Mouse (Mus musculus): ENCODE measurements at regions not wholly inside any gene's neighbourhood (a gene's known extent, or its start where the extent isn't known, plus 50 kb on each side); places are given as distances from the start of the nearest gene placed in this dataset.

DNA sequence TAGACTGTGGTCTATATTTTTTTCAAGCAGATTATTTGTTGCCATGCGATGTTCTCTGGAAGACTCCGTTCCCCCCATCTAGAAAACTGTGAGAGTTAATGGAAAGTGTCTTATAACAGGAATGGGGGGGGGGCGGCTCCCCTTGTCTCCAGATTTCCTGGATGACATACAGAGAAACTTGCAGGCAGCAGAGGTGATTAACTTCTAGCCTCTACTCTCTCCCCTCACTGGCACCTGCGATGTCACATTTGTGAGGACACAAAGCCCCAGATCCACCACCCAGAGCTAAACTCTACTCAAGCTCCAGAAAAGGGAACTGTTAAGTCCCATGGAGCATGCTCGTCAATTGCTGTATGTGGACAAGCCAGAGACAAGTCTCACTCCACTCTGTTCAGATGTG is 267.6 kb downstream of the Fam49a start:
- no peaks in the 10 kb centered on the region for H3K9me3 ChIP-seq (ENCODE audit: low read length)
- DNase-seq = no peak
- 84% methylated on average over 5 of the region's 5 CpGs for WGBS
- TF ChIP-seq CTCF (IDR thresholded peaks at IDR 0.05; ENCODE audit: low read depth) = no peak
- no peak overlapping the region for H3K4me2 ChIP-seq (ENCODE audit: low read depth)
- no peak for ATAC-seq
- H3K27ac ChIP-seq (ENCODE audit: low read depth, low read length) = no peak overlapping the region
- H3K4me3 ChIP-seq (ENCODE audit: low read depth, low read length) = no peak overlapping the region
- H3K27me3 ChIP-seq (ENCODE audit: insufficient read depth, low read length) = no peaks in the 10 kb centered on the region
- no peak overlapping the region for H3K9ac ChIP-seq
- H3K36me3 ChIP-seq (ENCODE audit: insufficient read depth) = no peaks in the 10 kb centered on the region
- H3K4me1 ChIP-seq (ENCODE audit: insufficient read depth) = peaks cover 5% of the 10 kb centered on the region; the same call in 1 of the 2 replicates

GRCm38 (mm10) chr12:12528478-12528981 is 266.6 kb downstream of the Fam49a start:
- no peak for TF ChIP-seq CTCF (IDR thresholded peaks at IDR 0.05; ENCODE audit: low read depth)
- no peak for ATAC-seq
- Histone ChIP-seq H3K4me2 (ENCODE audit: low read depth) (no peak overlapping the region), H3K27me3 (ENCODE audit: insufficient read depth, low read length) (no peaks in the 10 kb centered on the region), H3K4me3 (ENCODE audit: low read depth, low read length) (no peak overlapping the region), H3K4me1 (ENCODE audit: insufficient read depth) (peaks cover 5% of the 10 kb centered on the region; the same call in 1 of the 2 replicates), H3K9me3 (ENCODE audit: low read length) (no peaks in the 10 kb centered on the region), H3K27ac (ENCODE audit: low read depth, low read length) (no peak overlapping the region), H3K9ac (no peak overlapping the region), H3K36me3 (ENCODE audit: insufficient read depth) (no peaks in the 10 kb centered on the region)
- DNase-seq = no peak
- WGBS = 15% methylated on average over 3 of the region's 3 CpGs

- no peak for TF ChIP-seq CTCF (IDR thresholded peaks at IDR 0.05; ENCODE audit: low read depth)
- no peaks in the 10 kb centered on the region for H3K36me3 ChIP-seq (ENCODE audit: insufficient read depth)
- DNase-seq (peak; percentile 51), ATAC-seq (peak; percentile 81)
- H3K4me2 ChIP-seq (ENCODE audit: low read depth) = no peak overlapping the region
- no peaks in the 10 kb centered on the region for H3K27me3 ChIP-seq (ENCODE audit: insufficient read depth, low read length)
- WGBS = 7% methylated on average over 7 of the region's 7 CpGs
- H3K27ac ChIP-seq (ENCODE audit: low read depth, low read length) = peak overlapping the region; percentile 29; the same call in 1 of the 2 replicates
- H3K9me3 ChIP-seq (ENCODE audit: low read length) = no peaks in the 10 kb centered on the region
- peaks cover 5% of the 10 kb centered on the region; the same call in 1 of the 2 replicates for H3K4me1 ChIP-seq (ENCODE audit: insufficient read depth)
- no peak overlapping the region for H3K4me3 ChIP-seq (ENCODE audit: low read depth, low read length)
- no peak overlapping the region for H3K9ac ChIP-seq
Observed at GRCm38 (mm10) chr12:12527766-12528477, 266.0 kb downstream of the Fam49a start.

- 18% methylated on average over 3 of the region's 3 CpGs for WGBS
- ATAC-seq (peak; percentile 46; the same call in 1 of the 2 replicates), DNase-seq (peak; percentile 43)
- Histone ChIP-seq H3K4me3 (ENCODE audit: low read depth, low read length) (no peak overlapping the region), H3K27me3 (ENCODE audit: insufficient read depth, low read length) (no peaks in the 10 kb centered on the region), H3K4me2 (ENCODE audit: low read depth) (no peak overlapping the region), H3K4me1 (ENCODE audit: insufficient read depth) (peaks cover 5% of the 10 kb centered on the region; the same call in 1 of the 2 replicates), H3K27ac (ENCODE audit: low read depth, low read length) (no peak overlapping the region), H3K9ac (no peak overlapping the region), H3K9me3 (ENCODE audit: low read length) (no peaks in the 10 kb centered on the region), H3K36me3 (ENCODE audit: insufficient read depth) (no peaks in the 10 kb centered on the region)
- no peak for TF ChIP-seq CTCF (IDR thresholded peaks at IDR 0.05; ENCODE audit: low read depth)
Observed at GRCm38 (mm10) chr12:12527366-12527765, 265.4 kb downstream of the Fam49a start.

DNA sequence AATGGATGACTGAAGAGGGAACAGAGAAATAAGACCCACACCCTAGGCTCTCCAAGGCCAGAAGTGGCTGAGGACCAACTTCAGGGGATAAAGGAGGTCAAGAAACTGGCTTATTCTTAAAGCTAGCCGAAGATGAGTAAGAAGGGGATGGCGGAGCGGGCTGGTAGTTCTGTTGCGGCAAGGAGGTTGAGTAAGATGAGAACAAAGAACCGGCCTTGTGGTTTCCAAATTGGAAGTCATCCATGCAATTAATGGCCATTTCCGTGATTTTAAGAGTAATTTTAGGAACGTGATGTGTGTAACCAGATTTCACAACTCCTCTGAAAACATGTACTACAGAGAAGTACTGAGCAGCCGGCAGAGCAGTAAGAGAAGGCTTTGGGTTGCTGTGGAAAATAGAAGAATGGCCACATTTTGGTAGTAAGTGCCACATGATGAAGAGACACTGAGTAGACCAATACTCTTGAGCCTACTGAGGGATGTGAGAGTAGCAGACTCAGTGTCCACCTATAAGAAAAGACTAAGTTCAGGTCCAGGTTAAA is 258.4 kb downstream of the Fam49a start:
- no peak overlapping the region for H3K9ac ChIP-seq
- no peaks in the 10 kb centered on the region for H3K27me3 ChIP-seq (ENCODE audit: insufficient read depth, low read length)
- no peak overlapping the region for H3K4me2 ChIP-seq (ENCODE audit: low read depth)
- ATAC-seq = no peak
- 95% methylated on average over 8 of the region's 8 CpGs for WGBS
- H3K9me3 ChIP-seq (ENCODE audit: low read length) = no peaks in the 10 kb centered on the region
- no peak for TF ChIP-seq CTCF (IDR thresholded peaks at IDR 0.05; ENCODE audit: low read depth)
- no peak overlapping the region for H3K4me3 ChIP-seq (ENCODE audit: low read depth, low read length)
- H3K4me1 ChIP-seq (ENCODE audit: insufficient read depth) = no peaks in the 10 kb centered on the region
- DNase-seq = no peak
- no peak overlapping the region for H3K27ac ChIP-seq (ENCODE audit: low read depth, low read length)
- no peaks in the 10 kb centered on the region for H3K36me3 ChIP-seq (ENCODE audit: insufficient read depth)

GRCm38 (mm10) chr12:12518490-12519070 is 256.6 kb downstream of the Fam49a start:
- no peak overlapping the region for H3K4me2 ChIP-seq (ENCODE audit: low read depth)
- no peaks in the 10 kb centered on the region for H3K27me3 ChIP-seq (ENCODE audit: insufficient read depth, low read length)
- H3K4me3 ChIP-seq (ENCODE audit: low read depth, low read length) = no peak overlapping the region
- DNase-seq (no peak), ATAC-seq (no peak)
- no peak for TF ChIP-seq CTCF (IDR thresholded peaks at IDR 0.05; ENCODE audit: low read depth)
- no peaks in the 10 kb centered on the region for H3K9me3 ChIP-seq (ENCODE audit: low read length)
- H3K36me3 ChIP-seq (ENCODE audit: insufficient read depth) = no peaks in the 10 kb centered on the region
- no peak overlapping the region for H3K27ac ChIP-seq (ENCODE audit: low read depth, low read length)
- no peaks in the 10 kb centered on the region for H3K4me1 ChIP-seq (ENCODE audit: insufficient read depth)
- WGBS = 41% methylated on average over 5 of the region's 5 CpGs
- H3K9ac ChIP-seq = no peak overlapping the region

GRCm38 (mm10) chr12:12517020-12517419 is 255.1 kb downstream of the Fam49a start:
- H3K27ac ChIP-seq (ENCODE audit: low read depth, low read length) = no peak overlapping the region

More at GRCm38 (mm10) chr12:12517020-12517419, 255.1 kb downstream of the Fam49a start:
- H3K4me2 ChIP-seq (ENCODE audit: low read depth) = no peak overlapping the region
- no peaks in the 10 kb centered on the region for H3K27me3 ChIP-seq (ENCODE audit: insufficient read depth, low read length)
- ATAC-seq (no peak), DNase-seq (no peak)
- H3K4me3 ChIP-seq (ENCODE audit: low read depth, low read length) = no peak overlapping the region
- no peak for TF ChIP-seq CTCF (IDR thresholded peaks at IDR 0.05; ENCODE audit: low read depth)
- H3K9me3 ChIP-seq (ENCODE audit: low read length) = no peaks in the 10 kb centered on the region
- H3K9ac ChIP-seq = no peak overlapping the region
- H3K4me1 ChIP-seq (ENCODE audit: insufficient read depth) = no peaks in the 10 kb centered on the region
- WGBS = 91% methylated on average over 4 of the region's 4 CpGs
- H3K36me3 ChIP-seq (ENCODE audit: insufficient read depth) = no peaks in the 10 kb centered on the region

Data from forebrain, postnatal 0 days (tissue).